Mouse (Mus musculus) NIH3T3 (cell line): ENCODE data around the gene Tmem52b.
A peak's percentile ranks its signal among the peaks of the same experiment; 100 is the strongest.

Experiments
- DNase-seq: peaks from one replicate; pipeline ENCODE4 v3.0.0-alpha.2; 2012; ENCODE audit warnings: low read depth

Gene Tmem52b

GRCm38 (mm10) chr6:129532556-129532941 lies 20.2 kb downstream of the Tmem52b start:
- peak; percentile 89 for DNase-seq

- DNase-seq: peak; percentile 93
Observed at GRCm38 (mm10) chr6:129532942-129533860, 20.8 kb downstream of the Tmem52b start, which contains the start of gene Gabarapl1. TSS of gene Gabarapl1 (plus strand) at chr6:129533160.

- peak; percentile 70 for DNase-seq
Observed at GRCm38 (mm10) chr6:129534057-129534456, 21.7 kb downstream of the Tmem52b start.

- DNase-seq: peak; percentile 23
Observed at GRCm38 (mm10) chr6:129534627-129535190, 22.4 kb downstream of the Tmem52b start.

- DNase-seq: no peak
Observed at GRCm38 (mm10) chr6:129535723-129536122, 23.4 kb downstream of the Tmem52b start.

GRCm38 (mm10) chr6:129538555-129538954 lies 26.2 kb downstream of the Tmem52b start:
- DNase-seq: no peak

GRCm38 (mm10) chr6:129541931-129542330 lies 29.6 kb downstream of the Tmem52b start:
- DNase-seq: no peak

- DNase-seq: no peak
Observed at GRCm38 (mm10) chr6:129542540-129542939, 30.2 kb downstream of the Tmem52b start.

- peak; percentile 85 for DNase-seq
Observed at GRCm38 (mm10) chr6:129543709-129544606, 31.6 kb downstream of the Tmem52b start.

GRCm38 (mm10) chr6:129547277-129547676 lies 34.9 kb downstream of the Tmem52b start:
- no peak for DNase-seq

- DNase-seq: no peak
Observed at GRCm38 (mm10) chr6:129548009-129548408, 35.7 kb downstream of the Tmem52b start.

- DNase-seq: peak; percentile 56
Observed at GRCm38 (mm10) chr6:129557298-129558023, 45.1 kb downstream of the Tmem52b start.

- DNase-seq: peak; percentile 90
Observed at GRCm38 (mm10) chr6:129558946-129559640, 46.7 kb downstream of the Tmem52b start.

GRCm38 (mm10) chr6:129559641-129560027 lies 47.3 kb downstream of the Tmem52b start:
- DNase-seq: no peak

- no peak for DNase-seq
Observed at GRCm38 (mm10) chr6:129565257-129565656, 52.9 kb downstream of the Tmem52b start.
